Mouse (Mus musculus): ENCODE results near the gene Osbpl3. TPM values are rescaled to one million over a fixed set of nuclear protein-coding genes. Genes with fewer than 3 reads are reported as not detected.

Gene Osbpl3
- polyA plus RNA-seq, 1 experiment, result 18.0 TPM

GRCm38 (mm10) chr6:50381504-50382091 is 74.4 kb downstream of the Osbpl3 start:
- TF ChIP-seq CTCF (IDR thresholded peaks at IDR 0.05; ENCODE audit: borderline replicate concordance, insufficient read depth, low read length) (no peak), POLR2A (IDR thresholded peaks at IDR 0.05; ENCODE audit: low read depth, low read length) (no peak; the same call in 1 of the 2 replicates)
- Histone ChIP-seq H3K27ac (ENCODE audit: insufficient read depth, low read length) (peak overlapping the region; percentile 94), H3K4me1 (ENCODE audit: control insufficient read depth, insufficient read depth, low read length) (peaks cover 27% of the 10 kb centered on the region), H3K4me3 (ENCODE audit: insufficient read depth, low read length) (no peak overlapping the region)

DNA sequence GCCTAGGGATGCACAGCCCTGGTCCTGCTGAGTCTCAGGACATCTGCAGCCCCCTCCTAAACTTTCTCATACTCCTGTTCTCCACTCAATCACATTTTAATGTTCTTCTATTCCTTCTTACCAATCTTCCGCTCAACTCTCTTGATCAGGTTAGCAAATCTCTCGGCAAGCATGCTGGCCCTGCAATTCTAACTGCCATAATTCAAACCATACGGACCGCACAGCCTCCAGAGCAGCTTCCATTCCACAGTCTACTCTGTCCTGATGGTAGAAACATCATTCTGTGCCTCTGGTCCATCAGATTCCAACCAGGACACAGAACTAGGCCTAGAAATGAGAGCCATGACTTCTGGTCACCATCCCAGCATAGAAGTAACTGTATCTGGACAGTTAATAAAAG is 76.3 kb downstream of the Osbpl3 start:
- H3K4me1 ChIP-seq (ENCODE audit: control insufficient read depth, insufficient read depth, low read length), result peaks cover 27% of the 10 kb centered on the region

GRCm38 (mm10) chr6:50379136-50379535 is 76.9 kb downstream of the Osbpl3 start:
- TF ChIP-seq POLR2A (IDR thresholded peaks at IDR 0.05; ENCODE audit: low read depth, low read length), result no peak
- TF ChIP-seq CTCF (IDR thresholded peaks at IDR 0.05; ENCODE audit: borderline replicate concordance, insufficient read depth, low read length), result no peak
- Histone ChIP-seq H3K4me1 (ENCODE audit: control insufficient read depth, insufficient read depth, low read length) (peaks cover 27% of the 10 kb centered on the region), H3K4me3 (ENCODE audit: insufficient read depth, low read length) (no peak overlapping the region), H3K27ac (ENCODE audit: insufficient read depth, low read length) (peak overlapping the region; percentile 96)

More for the DNA sequence above, 76.3 kb downstream of the Osbpl3 start:
- TF ChIP-seq POLR2A (IDR thresholded peaks at IDR 0.05; ENCODE audit: low read depth, low read length) (no peak), CTCF (IDR thresholded peaks at IDR 0.05; ENCODE audit: borderline replicate concordance, insufficient read depth, low read length) (no peak)
- Histone ChIP-seq H3K27ac (ENCODE audit: insufficient read depth, low read length) (peak overlapping the region; percentile 96), H3K4me3 (ENCODE audit: insufficient read depth, low read length) (no peak overlapping the region)

DNA sequence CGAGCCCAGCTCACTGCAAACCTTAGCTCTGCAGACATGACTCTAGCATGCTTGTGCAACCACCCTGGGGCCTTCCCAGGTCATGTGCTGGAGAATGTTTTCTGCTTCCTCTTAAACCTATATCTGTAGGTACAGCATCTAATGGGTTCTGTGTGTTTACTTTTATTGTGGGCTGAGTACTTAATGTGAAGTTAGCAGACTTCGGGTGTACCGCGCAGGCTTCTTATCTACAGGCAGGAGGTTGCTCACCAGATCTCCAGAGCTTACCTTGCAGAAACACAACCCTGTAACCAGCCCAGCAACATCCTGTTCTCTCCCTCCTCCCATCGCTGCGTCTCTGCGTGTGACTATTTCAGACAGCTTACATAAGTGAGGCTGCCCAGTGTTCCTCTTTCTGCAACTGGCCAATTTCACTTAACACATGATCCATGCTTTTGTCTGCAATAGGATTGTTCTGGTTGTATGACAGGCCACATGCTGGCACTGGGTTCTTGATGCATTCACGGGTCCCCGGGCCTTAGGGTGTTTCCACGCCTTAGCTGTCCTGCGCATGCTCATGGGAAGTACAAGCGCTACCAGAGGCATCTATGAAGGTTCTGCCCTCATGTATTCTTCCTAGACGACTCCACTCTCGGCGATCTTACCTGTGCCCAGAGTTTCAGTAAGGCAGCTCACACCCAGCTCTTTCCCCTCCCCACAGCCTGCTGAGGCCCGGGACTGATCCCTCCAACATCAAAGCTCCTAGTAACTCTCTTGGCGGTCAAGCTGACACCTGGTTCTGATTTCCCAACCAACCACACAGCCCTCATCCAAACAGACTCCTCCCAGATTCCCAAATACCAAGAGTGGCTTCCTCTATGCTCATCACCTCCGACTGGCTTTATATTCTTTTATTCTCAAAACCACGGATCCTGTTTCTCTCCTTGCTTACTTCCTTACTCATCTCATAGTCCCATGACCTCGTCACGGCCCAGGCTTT is 78.0 kb downstream of the Osbpl3 start:
- TF ChIP-seq POLR2A (IDR thresholded peaks at IDR 0.05; ENCODE audit: low read depth, low read length), result no peak
- TF ChIP-seq CTCF (IDR thresholded peaks at IDR 0.05; ENCODE audit: borderline replicate concordance, insufficient read depth, low read length), result no peak
- peaks cover 30% of the 10 kb centered on the region for H3K4me1 ChIP-seq (ENCODE audit: control insufficient read depth, insufficient read depth, low read length)
- peak overlapping the region; percentile 96 for H3K27ac ChIP-seq (ENCODE audit: insufficient read depth, low read length)
- H3K4me3 ChIP-seq (ENCODE audit: insufficient read depth, low read length), result no peak overlapping the region

DNA sequence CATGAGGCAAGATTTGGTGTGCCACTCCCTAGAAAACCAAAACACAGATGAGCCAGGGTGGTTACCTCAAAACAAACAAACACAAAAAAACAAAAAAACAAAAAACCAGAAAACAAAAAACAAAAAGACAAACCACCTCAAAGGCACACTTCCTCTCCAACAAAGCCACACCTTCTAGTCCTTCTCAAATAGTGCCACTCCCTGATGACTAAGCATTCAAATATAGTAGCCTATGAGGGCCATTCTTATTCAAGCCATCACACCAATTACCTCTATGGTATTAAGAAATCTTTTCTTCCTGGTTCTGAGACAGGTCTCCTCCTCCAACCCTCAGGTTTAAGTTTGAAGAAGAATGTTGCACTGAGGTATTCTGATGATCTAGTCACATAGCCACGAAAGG is 79.3 kb downstream of the Osbpl3 start:
- Histone ChIP-seq H3K27ac (ENCODE audit: insufficient read depth, low read length) (no peak overlapping the region), H3K4me1 (ENCODE audit: control insufficient read depth, insufficient read depth, low read length) (peaks cover 21% of the 10 kb centered on the region), H3K4me3 (ENCODE audit: insufficient read depth, low read length) (no peak overlapping the region)
- TF ChIP-seq POLR2A (IDR thresholded peaks at IDR 0.05; ENCODE audit: low read depth, low read length) (no peak), CTCF (IDR thresholded peaks at IDR 0.05; ENCODE audit: borderline replicate concordance, insufficient read depth, low read length) (no peak)

- no peak for TF ChIP-seq CTCF (IDR thresholded peaks at IDR 0.05; ENCODE audit: borderline replicate concordance, insufficient read depth, low read length)
- TF ChIP-seq POLR2A (IDR thresholded peaks at IDR 0.05; ENCODE audit: low read depth, low read length), result no peak
These were observed 83.2 kb downstream of the Osbpl3 start for GRCm38 (mm10) chr6:50372516-50373424.

DNA sequence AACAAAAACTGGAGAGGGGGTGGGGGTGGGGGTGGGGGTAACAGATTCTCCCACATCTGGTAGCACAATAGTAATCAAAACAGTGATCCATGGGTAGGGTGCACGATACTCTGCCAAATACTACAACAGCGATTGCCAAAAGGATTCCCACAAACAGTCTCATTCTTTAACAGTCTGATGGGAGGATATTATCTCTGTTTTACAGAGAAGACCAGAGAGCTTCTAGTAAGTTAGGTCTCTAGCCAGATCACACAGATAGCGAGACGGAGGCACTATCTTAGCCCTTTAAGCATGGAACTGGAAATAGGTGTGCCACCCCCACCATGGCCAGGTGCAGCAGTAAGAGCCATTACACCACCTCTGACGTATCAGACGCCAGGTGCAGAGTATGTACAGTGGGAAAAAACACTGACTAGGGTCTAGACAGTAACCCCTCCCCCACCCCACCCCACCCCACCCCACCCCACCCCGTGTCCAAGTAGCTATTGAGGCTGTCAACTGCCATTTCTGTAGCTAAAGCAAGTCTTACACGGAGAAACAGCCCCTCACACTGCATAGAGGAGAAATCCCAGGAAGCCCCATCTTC is 84.4 kb downstream of the Osbpl3 start:
- no peak overlapping the region for H3K27ac ChIP-seq (ENCODE audit: insufficient read depth, low read length)
- no peak for TF ChIP-seq POLR2A (IDR thresholded peaks at IDR 0.05; ENCODE audit: low read depth, low read length)
- no peak for TF ChIP-seq CTCF (IDR thresholded peaks at IDR 0.05; ENCODE audit: borderline replicate concordance, insufficient read depth, low read length)
- peaks cover 4% of the 10 kb centered on the region for H3K4me1 ChIP-seq (ENCODE audit: control insufficient read depth, insufficient read depth, low read length)
- H3K4me3 ChIP-seq (ENCODE audit: insufficient read depth, low read length), result no peak overlapping the region

More at GRCm38 (mm10) chr6:50372516-50373424, 83.2 kb downstream of the Osbpl3 start:
- Histone ChIP-seq H3K4me1 (ENCODE audit: control insufficient read depth, insufficient read depth, low read length) (peaks cover 4% of the 10 kb centered on the region), H3K4me3 (ENCODE audit: insufficient read depth, low read length) (no peak overlapping the region), H3K27ac (ENCODE audit: insufficient read depth, low read length) (peak overlapping the region; percentile 47)

GRCm38 (mm10) chr6:50368502-50369292 is 87.3 kb downstream of the Osbpl3 start:
- Histone ChIP-seq H3K4me3 (ENCODE audit: insufficient read depth, low read length) (no peak overlapping the region), H3K27ac (ENCODE audit: insufficient read depth, low read length) (no peak overlapping the region), H3K4me1 (ENCODE audit: control insufficient read depth, insufficient read depth, low read length) (peaks cover 4% of the 10 kb centered on the region)
- TF ChIP-seq CTCF (IDR thresholded peaks at IDR 0.05; ENCODE audit: borderline replicate concordance, insufficient read depth, low read length) (no peak), POLR2A (IDR thresholded peaks at IDR 0.05; ENCODE audit: low read depth, low read length) (no peak)

Measured in embryonic fibroblast, embryonic 13.5 days (primary cell).